Mouse (Mus musculus) limb, embryonic 11.5 days (tissue): ENCODE measurements at regions not wholly inside any gene's neighbourhood (a gene's known extent, or its start where the extent isn't known, plus 50 kb on each side); places are given as distances from the start of the nearest gene placed in this dataset.

Source experiments
- ATAC-seq: fragments of 200-750 bp; cut with Nextera tagmentation; 2 replicates; pipeline ENCODE4 v1.8.0; 2017; ENCODE audit warnings: low read depth; ENCODE audit not compliant: insufficient number of reproducible peaks, low FRiP score, low TSS enrichment
- DNase-seq: peaks from one replicate; pipeline ENCODE4 v3.0.0-alpha.2; 2015; ENCODE audit warnings: low spot score
- H3K27ac ChIP-seq: fragments of 300-500 bp; sonication (generic); replicated peaks from 2 replicates; pipeline ENCODE4 v1.5.1; 2014; ENCODE audit warnings: low read depth, mild to moderate bottlenecking, low read length
- H3K27me3 ChIP-seq: fragments of 300-500 bp; sonication (generic); 2 replicates; pipeline ENCODE4 v1.6.1; 2014; ENCODE audit warnings: mild to moderate bottlenecking, low read length, mixed read lengths; ENCODE audit not compliant: control insufficient read depth, insufficient read depth
- H3K36me3 ChIP-seq: fragments of 300-500 bp; sonication (generic); 2 replicates; pipeline ENCODE4 v1.6.1; 2014; ENCODE audit warnings: mild to moderate bottlenecking, low read length, moderate library complexity, mixed read lengths; ENCODE audit not compliant: control insufficient read depth, insufficient read depth
- H3K4me1 ChIP-seq: fragments of 300-500 bp; sonication (generic); 2 replicates; pipeline ENCODE4 v1.6.1; 2014; ENCODE audit warnings: low read length, mixed read lengths; ENCODE audit not compliant: control insufficient read depth, insufficient read depth
- H3K4me2 ChIP-seq: fragments of 300-500 bp; sonication (generic); 2 replicates; pipeline ENCODE4 v1.6.1; 2014; ENCODE audit warnings: low read depth, mild to moderate bottlenecking, moderate library complexity; ENCODE audit not compliant: severe bottlenecking
- H3K4me3 ChIP-seq: fragments of 300-500 bp; sonication (generic); 2 replicates; pipeline ENCODE4 v1.5.1; 2014; ENCODE audit warnings: low read depth, low read length
- H3K9ac ChIP-seq: fragments of 300-500 bp; sonication (generic); 2 replicates; pipeline ENCODE4 v1.6.1; 2014; ENCODE audit warnings: mild to moderate bottlenecking, low read length
- H3K9me3 ChIP-seq: fragments of 300-500 bp; sonication (generic); 2 replicates; pipeline ENCODE4 v1.6.1; 2016; ENCODE audit warnings: low read length; ENCODE audit not compliant: control insufficient read depth
- WGBS: fragments of 180-500 bp; shearing (Covaris S2); extraction: QIAGEN DNeasy Blood & Tissue Kit; methylation state at CpG from one replicate; pipeline ENCODE4 v1.1.7; 2014; 5-methylcytosine and 5-hydroxymethylcytosine counted together

DNA sequence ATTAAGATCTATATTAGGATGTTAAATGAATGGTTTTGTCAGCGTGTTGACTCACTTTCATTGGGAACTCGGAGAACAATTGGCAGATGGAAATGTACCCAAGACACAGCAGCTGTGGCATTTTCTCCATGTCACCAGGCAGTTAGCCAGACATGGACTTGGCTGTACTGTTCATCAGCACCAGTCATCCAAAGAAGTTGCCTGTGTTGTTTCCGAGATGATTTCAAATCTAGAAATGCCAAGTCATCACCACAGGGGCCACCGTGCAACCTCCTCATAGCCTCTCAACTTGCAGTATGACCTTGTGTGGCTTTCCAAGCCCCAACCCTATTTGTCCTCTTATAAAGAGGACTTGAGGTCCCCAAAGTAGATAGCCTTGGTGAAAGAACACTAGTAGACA lies 227.4 kb upstream of the Il12b start:
- Histone ChIP-seq H3K27me3 (no peaks in the 10 kb centered on the region), H3K9me3 (no peaks in the 10 kb centered on the region), H3K9ac (no peak overlapping the region), H3K27ac (no peak overlapping the region), H3K36me3 (no peaks in the 10 kb centered on the region), H3K4me1 (no peaks in the 10 kb centered on the region), H3K4me2 (no peak overlapping the region), H3K4me3 (no peak overlapping the region)
- ATAC-seq = no peak
- WGBS = 88% methylated on average over 4 of the region's 4 CpGs
- DNase-seq = no peak

DNA sequence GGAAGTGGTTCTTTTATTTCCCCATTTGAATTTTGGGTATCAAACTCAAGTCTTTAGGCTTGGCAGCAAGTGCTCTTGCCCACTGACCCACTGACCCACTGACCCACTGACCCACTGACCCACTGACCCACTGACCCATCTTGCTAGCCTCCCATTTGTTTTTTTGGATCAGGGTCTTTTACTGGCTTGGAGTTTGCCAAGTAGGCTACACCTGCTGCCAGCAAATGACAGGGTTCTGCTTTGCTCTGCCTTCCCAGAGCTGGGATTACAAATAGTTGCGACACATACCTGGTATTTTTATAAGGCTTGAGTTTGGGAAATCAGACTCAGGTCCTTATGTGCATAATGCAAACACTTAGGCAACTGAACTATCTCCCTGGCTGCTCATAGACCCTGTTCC lies 226.7 kb upstream of the Il12b start:
- Histone ChIP-seq H3K4me1 (no peaks in the 10 kb centered on the region), H3K9ac (no peak overlapping the region), H3K27ac (no peak overlapping the region), H3K36me3 (no peaks in the 10 kb centered on the region), H3K27me3 (no peaks in the 10 kb centered on the region), H3K4me3 (no peak overlapping the region), H3K9me3 (no peaks in the 10 kb centered on the region), H3K4me2 (no peak overlapping the region)
- DNase-seq (no peak), ATAC-seq (no peak)
- 97% methylated on average over 1 of the region's 1 CpGs for WGBS

DNA sequence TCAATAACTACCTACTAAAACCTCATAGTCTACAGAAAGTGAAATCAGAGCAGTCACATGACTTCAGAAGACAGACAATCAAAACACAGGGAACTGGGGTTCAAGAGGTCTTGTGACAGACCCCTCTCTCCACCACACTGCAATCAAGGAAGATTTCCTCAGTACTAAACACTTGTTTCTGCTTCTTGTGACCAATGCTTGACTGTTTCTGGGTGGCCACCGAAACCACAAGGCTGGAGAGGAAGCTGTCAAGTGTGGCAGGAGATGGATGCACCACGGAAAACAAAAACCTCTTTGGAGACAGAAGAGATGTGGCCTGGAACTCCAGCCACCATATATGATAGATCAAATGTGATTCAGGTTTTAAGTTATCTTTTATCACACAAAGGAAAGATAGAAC lies 225.3 kb upstream of the Il12b start:
- no peak for DNase-seq
- WGBS = 70% methylated on average over 2 of the region's 2 CpGs
- Histone ChIP-seq H3K4me3 (no peak overlapping the region), H3K36me3 (no peaks in the 10 kb centered on the region), H3K9ac (no peak overlapping the region), H3K27ac (no peak overlapping the region), H3K27me3 (no peaks in the 10 kb centered on the region), H3K4me1 (no peaks in the 10 kb centered on the region), H3K9me3 (no peaks in the 10 kb centered on the region), H3K4me2 (no peak overlapping the region)
- ATAC-seq = no peak

DNA sequence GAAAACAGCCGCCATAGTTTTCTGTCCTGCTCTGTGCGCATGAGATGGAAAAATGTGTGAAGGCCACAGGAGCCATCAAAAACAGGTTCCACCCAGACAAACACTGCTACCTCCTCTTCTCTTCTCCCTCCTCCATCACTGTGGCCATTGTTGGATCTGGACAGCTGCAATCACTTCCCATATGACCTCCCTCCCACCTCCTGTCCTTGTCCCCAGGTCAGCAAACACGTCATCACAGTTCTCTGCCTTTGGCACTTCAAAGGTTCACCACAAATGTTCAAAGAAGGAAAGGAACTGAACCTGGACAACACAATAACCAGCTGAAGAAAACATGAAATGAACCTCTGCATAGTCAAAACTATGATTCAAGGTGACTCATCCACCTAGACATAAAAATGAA lies 220.2 kb upstream of the Il12b start:
- WGBS = 74% methylated on average over 3 of the region's 3 CpGs

DNA sequence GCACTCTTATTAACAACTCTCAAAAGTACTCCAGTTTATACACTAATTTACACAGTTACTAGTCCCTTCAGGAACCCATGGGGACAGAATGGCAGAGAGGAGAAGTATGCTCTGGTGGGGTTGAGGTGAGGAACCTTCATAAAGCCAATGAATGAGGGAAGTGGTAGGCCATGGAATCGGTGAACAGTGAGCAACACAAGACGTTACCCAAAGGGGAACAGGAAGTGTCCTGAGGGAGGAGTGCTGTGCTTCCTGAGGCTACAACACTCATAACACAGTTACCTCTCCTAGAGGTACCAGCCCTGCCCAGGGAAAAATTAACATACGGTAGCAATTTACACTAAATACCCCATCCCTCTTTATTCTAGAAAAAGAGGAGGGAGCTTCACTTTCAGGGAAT lies 216.0 kb upstream of the Il12b start:
- Histone ChIP-seq H3K27me3 (no peaks in the 10 kb centered on the region), H3K36me3 (no peaks in the 10 kb centered on the region), H3K27ac (no peak overlapping the region), H3K9ac (no peak overlapping the region), H3K4me1 (no peaks in the 10 kb centered on the region), H3K4me2 (no peak overlapping the region), H3K4me3 (no peak overlapping the region), H3K9me3 (no peaks in the 10 kb centered on the region)
- DNase-seq (no peak), ATAC-seq (no peak)
- WGBS = 80% methylated on average over 3 of the region's 3 CpGs

More for the DNA sequence above, 220.2 kb upstream of the Il12b start:
- no peak overlapping the region for H3K4me2 ChIP-seq
- H3K27me3 ChIP-seq = no peaks in the 10 kb centered on the region
- H3K36me3 ChIP-seq = no peaks in the 10 kb centered on the region
- H3K9ac ChIP-seq = no peak overlapping the region
- DNase-seq = no peak
- no peak for ATAC-seq
- no peaks in the 10 kb centered on the region for H3K4me1 ChIP-seq
- no peaks in the 10 kb centered on the region for H3K9me3 ChIP-seq
- H3K4me3 ChIP-seq = no peak overlapping the region
- H3K27ac ChIP-seq = no peak overlapping the region

DNA sequence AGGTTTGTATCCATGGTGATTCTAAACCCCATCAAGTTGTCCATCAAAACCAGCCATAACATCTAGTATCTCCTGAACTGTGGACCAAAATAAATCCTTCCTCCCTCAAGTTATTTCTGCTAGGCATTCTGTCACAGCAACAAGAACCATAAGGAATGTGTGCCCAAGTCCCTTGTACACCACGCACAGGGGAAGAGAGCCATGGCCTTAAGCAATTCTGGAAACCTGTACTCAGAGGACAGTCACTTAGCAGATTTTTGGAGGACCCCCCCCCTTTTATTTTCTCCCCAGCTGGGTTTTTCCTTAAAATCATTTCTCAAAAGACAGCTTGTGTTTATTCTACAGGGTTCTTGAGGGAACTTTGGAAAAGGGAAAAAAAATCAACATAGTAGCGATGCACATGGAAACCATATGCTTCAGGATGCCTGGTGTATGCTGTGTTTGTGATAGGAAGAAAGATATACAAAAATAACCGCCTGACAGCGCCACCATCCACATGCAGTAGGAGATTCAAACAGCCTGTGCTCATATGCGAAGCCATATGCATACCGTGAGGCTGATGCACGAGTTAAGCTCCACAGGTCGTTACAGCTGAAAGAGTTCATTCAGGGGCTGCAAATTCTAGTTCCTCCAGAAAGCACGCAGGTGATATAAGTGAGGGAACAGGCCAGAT lies 214.5 kb upstream of the Il12b start:
- no peak overlapping the region for H3K9ac ChIP-seq
- no peak for DNase-seq
- no peaks in the 10 kb centered on the region for H3K4me1 ChIP-seq
- no peaks in the 10 kb centered on the region for H3K27me3 ChIP-seq
- H3K4me3 ChIP-seq = no peak overlapping the region
- H3K9me3 ChIP-seq = no peaks in the 10 kb centered on the region
- H3K36me3 ChIP-seq = no peaks in the 10 kb centered on the region
- H3K4me2 ChIP-seq = no peak overlapping the region
- WGBS = 81% methylated on average over 9 of the region's 9 CpGs
- no peak for ATAC-seq
- H3K27ac ChIP-seq = no peak overlapping the region

DNA sequence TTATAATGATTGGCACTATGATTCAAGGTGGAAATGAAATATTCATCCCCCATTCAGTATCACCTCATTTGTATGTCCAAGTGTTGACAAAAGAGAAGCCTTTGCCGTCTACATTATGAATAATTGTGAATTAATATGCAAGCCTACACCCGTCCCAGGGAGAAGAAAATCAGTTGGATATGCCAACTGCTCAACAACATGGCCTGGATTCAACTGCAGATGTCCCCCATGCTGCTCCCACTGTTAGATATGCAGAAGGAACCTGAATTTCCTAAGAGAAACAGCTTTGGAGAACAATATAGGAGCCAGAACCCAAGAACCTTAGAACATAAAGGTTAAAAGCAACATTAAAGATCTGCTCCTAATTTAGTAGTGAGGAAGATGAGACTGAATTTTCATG lies 211.7 kb upstream of the Il12b start:
- no peaks in the 10 kb centered on the region for H3K36me3 ChIP-seq
- 72% methylated on average over 2 of the region's 2 CpGs for WGBS
- no peak overlapping the region for H3K9ac ChIP-seq
- no peaks in the 10 kb centered on the region for H3K4me1 ChIP-seq
- no peak overlapping the region for H3K27ac ChIP-seq
- no peak overlapping the region for H3K4me3 ChIP-seq
- H3K27me3 ChIP-seq = no peaks in the 10 kb centered on the region
- no peak overlapping the region for H3K4me2 ChIP-seq
- H3K9me3 ChIP-seq = no peaks in the 10 kb centered on the region
- no peak for DNase-seq
- no peak for ATAC-seq

DNA sequence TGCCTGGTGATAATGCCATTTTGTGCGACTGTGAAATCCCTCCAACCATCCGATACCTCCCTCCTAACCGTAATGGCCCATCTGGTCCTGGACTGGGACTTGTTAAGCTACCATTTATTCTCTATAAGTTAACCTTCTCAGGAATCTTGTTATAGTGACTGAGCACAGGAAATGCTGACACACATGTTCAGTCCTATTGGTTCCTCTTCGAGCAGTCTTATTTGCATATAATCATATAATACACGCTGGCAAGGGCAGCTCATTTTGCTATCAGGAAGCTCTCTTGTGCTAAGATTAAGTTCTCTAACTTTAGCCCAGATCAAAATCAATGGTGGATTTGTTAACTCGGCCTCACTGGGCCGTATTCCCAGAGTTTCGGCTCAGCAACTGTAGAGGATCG lies 206.1 kb upstream of the Il12b start:
- no peaks in the 10 kb centered on the region for H3K9me3 ChIP-seq
- DNase-seq (no peak), ATAC-seq (no peak)
- H3K9ac ChIP-seq = no peak overlapping the region
- H3K27me3 ChIP-seq = no peaks in the 10 kb centered on the region
- H3K4me1 ChIP-seq = no peaks in the 10 kb centered on the region
- H3K4me2 ChIP-seq = no peak overlapping the region
- no peaks in the 10 kb centered on the region for H3K36me3 ChIP-seq
- H3K27ac ChIP-seq = no peak overlapping the region
- no peak overlapping the region for H3K4me3 ChIP-seq
- WGBS = 88% methylated on average over 9 of the region's 9 CpGs

DNA sequence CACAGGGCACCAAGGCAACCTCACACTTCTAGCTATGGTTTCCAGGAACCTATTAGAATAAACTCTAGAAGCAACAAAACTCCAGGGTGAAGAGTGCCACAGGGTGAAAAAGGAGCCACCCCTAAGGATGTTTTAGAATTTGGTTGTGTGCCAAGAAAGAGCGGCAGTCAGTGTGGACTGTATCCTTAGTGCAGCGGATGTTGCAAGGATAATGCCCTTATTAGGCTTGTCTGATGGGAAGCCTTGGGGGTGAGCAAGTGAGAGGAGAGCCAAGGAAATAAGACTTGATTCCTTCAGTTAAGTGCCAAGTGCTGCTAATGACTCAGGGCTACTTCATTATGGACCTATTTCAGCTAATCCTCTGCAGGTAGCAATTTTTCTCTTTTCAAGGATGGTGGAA lies 197.1 kb upstream of the Il12b start:
- DNase-seq = no peak

More for the DNA sequence above, 197.1 kb upstream of the Il12b start:
- no peak overlapping the region for H3K27ac ChIP-seq
- no peak overlapping the region for H3K4me3 ChIP-seq
- WGBS = 91% methylated on average over 2 of the region's 2 CpGs
- no peak for ATAC-seq
- H3K27me3 ChIP-seq = no peaks in the 10 kb centered on the region
- H3K36me3 ChIP-seq = no peaks in the 10 kb centered on the region
- H3K9me3 ChIP-seq = no peaks in the 10 kb centered on the region
- no peak overlapping the region for H3K4me2 ChIP-seq
- H3K9ac ChIP-seq = no peak overlapping the region
- no peaks in the 10 kb centered on the region for H3K4me1 ChIP-seq
